Mouse (Mus musculus): Measurements from ENCODE around the gene Exosc8. TPM values are rescaled to one million over a fixed set of nuclear protein-coding genes. Genes with fewer than 3 reads are reported as not detected.

The Exosc8 gene
- total RNA-seq, 1 experiment: 116 TPM

DNA sequence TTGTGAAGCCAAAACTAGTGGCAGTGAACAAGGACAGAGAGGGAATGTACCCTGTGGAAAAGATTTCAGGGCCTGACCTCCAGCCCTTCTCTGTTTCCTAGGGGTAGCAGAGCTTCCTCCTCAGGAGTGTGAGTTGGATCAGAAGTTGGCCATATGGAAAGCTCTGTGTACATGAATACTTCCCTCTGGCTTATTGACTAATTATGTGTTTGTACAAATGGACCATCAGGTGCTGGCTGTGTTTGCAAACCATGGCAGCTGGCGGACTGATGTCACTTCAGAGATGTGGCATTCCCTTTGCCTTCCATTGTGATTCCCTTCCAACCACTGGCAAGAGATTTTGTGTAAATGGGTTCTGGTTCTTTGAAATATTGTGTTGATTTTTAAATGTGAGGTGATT, 26.1 kb upstream of the Exosc8 start:
- Histone ChIP-seq H3K36me3 (ENCODE audit: control insufficient read depth, insufficient read depth, low read length, poor library complexity, severe bottlenecking) (no peaks in the 10 kb centered on the region), H3K4me3 (ENCODE audit: insufficient read depth in 1 of 2, low read depth in 1 of 2, low read length in 2 of 2, poor library complexity in 1 of 2, severe bottlenecking in 1 of 2) (no peak overlapping the region), H3K4me1 (ENCODE audit: control insufficient read depth in 2 of 2, insufficient read depth in 2 of 2, low read length in 2 of 2, poor library complexity in 1 of 2) (peaks cover 0 to 4% of the 10 kb centered on the region in 2 experiments; a peak in 2 of 4 replicates), H3K27ac (ENCODE audit: insufficient read depth, low read depth, low read length, poor library complexity, severe bottlenecking) (no peak overlapping the region), H3K9me3 (ENCODE audit: control insufficient read depth, insufficient read depth, low read depth, low read length) (no peaks in the 10 kb centered on the region), H3K9ac (ENCODE audit: insufficient read depth, low read depth, low read length, poor library complexity, severe bottlenecking) (no peak overlapping the region)
- DNase-seq (ENCODE audit: low read depth, low spot score): no peak
- no peak for TF ChIP-seq MAFK (IDR thresholded peaks at IDR 0.05; ENCODE audit: insufficient read depth, low read depth, low read length)
- TF ChIP-seq ZNF384 (IDR thresholded peaks at IDR 0.05; ENCODE audit: low read depth, low read length): no peak
- no peak for TF ChIP-seq CHD2 (IDR thresholded peaks at IDR 0.05; ENCODE audit: low read depth, low read length)
- TF ChIP-seq HCFC1 (IDR thresholded peaks at IDR 0.05; ENCODE audit: borderline replicate concordance, insufficient read depth, low read length): no peak
- TF ChIP-seq ZC3H11A (IDR thresholded peaks at IDR 0.05; ENCODE audit: borderline replicate concordance, low read depth, low read length): no peak
- in situ Hi-C loops (cut with MboI; ENCODE audit: low sequenced_read_pairs in 2 of 2, unreplicated experiment in 2 of 2): no loop called here

DNA sequence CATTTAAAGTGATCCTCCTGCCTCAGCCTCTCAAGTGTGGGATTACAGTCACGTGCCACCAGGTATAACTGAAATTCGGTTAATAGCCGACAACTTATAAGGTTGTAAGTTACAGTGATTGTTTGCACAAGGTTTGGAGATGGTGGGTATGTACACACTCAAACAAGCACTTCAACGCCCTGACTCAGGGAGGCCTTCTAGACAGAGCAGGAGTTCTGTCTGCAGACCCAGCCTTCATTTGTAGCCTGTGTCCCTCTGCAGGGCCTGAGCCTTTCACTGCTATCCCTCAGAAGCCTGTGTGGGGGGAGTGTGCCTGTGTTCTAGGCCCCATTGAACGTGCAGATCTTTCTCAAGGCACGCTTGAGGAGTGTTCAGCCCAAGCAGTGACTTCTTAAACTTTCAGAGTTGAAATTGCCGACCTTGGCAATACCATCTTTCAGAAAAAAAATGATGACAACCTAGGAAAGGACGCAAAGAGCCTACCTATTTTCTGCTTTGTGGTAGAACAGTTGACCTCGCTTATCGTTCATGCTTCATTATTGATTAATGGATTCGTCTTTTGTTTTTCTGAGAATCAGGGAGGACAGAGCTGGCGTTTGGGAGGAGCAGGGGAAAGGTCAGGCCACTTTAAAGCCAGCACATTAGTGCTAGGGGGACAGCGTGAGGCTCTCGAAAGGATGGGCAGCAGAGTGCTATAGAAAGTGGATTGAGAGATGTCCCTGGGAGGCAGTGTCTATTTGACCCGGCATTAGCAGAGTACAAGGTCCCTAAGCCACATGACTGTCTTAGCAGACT, 25.3 kb upstream of the Exosc8 start:
- Histone ChIP-seq H3K4me1 (ENCODE audit: control insufficient read depth in 2 of 2, insufficient read depth in 2 of 2, low read length in 2 of 2, poor library complexity in 1 of 2) (peaks cover 0 to 6% of the 10 kb centered on the region in 2 experiments; a peak in 2 of 4 replicates), H3K4me3 (ENCODE audit: insufficient read depth in 1 of 2, low read depth in 1 of 2, low read length in 2 of 2, poor library complexity in 1 of 2, severe bottlenecking in 1 of 2) (no peak overlapping the region), H3K36me3 (ENCODE audit: control insufficient read depth, insufficient read depth, low read length, poor library complexity, severe bottlenecking) (no peaks in the 10 kb centered on the region), H3K9ac (ENCODE audit: insufficient read depth, low read depth, low read length, poor library complexity, severe bottlenecking) (no peak overlapping the region), H3K27ac (ENCODE audit: insufficient read depth, low read depth, low read length, poor library complexity, severe bottlenecking) (no peak overlapping the region), H3K9me3 (ENCODE audit: control insufficient read depth, insufficient read depth, low read depth, low read length) (no peaks in the 10 kb centered on the region)
- no peak for TF ChIP-seq ZC3H11A (IDR thresholded peaks at IDR 0.05; ENCODE audit: borderline replicate concordance, low read depth, low read length)
- no peak for TF ChIP-seq HCFC1 (IDR thresholded peaks at IDR 0.05; ENCODE audit: borderline replicate concordance, insufficient read depth, low read length)
- no peak for TF ChIP-seq ZNF384 (IDR thresholded peaks at IDR 0.05; ENCODE audit: low read depth, low read length)
- TF ChIP-seq CHD2 (IDR thresholded peaks at IDR 0.05; ENCODE audit: low read depth, low read length): no peak
- no peak for TF ChIP-seq MAFK (IDR thresholded peaks at IDR 0.05; ENCODE audit: insufficient read depth, low read depth, low read length)
- DNase-seq (ENCODE audit: low read depth, low spot score): no peak
- in situ Hi-C loops (cut with MboI; ENCODE audit: low sequenced_read_pairs in 2 of 2, unreplicated experiment in 2 of 2): no loop called here

DNA sequence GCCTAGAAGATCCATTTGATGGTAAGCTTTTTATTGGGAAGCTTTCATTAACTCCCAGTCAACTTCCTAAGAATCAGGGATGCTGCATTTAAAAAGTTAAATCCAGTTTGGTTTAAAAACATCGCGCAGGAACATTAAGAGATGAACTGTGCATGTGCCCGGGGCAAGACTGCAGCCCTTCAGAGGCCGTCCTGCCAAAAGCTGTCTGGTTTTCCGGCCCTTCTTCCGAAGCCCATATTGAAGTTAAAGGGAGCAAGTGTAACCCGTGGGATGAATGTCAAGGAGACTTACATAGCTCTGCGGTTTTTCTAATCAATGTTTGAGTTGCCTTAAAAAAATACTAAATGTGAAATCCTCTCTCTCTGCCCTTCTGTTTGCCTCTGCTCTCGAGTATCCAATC, 24.0 kb upstream of the Exosc8 start:
- in situ Hi-C loops (cut with MboI; ENCODE audit: low sequenced_read_pairs in 2 of 2, unreplicated experiment in 2 of 2): no loop called here
- TF ChIP-seq ZNF384 (IDR thresholded peaks at IDR 0.05; ENCODE audit: low read depth, low read length): no peak
- no peak for TF ChIP-seq MAFK (IDR thresholded peaks at IDR 0.05; ENCODE audit: insufficient read depth, low read depth, low read length)
- TF ChIP-seq CHD2 (IDR thresholded peaks at IDR 0.05; ENCODE audit: low read depth, low read length): no peak
- TF ChIP-seq HCFC1 (IDR thresholded peaks at IDR 0.05; ENCODE audit: borderline replicate concordance, insufficient read depth, low read length): no peak
- no peak for TF ChIP-seq ZC3H11A (IDR thresholded peaks at IDR 0.05; ENCODE audit: borderline replicate concordance, low read depth, low read length)
- H3K9ac ChIP-seq (ENCODE audit: insufficient read depth, low read depth, low read length, poor library complexity, severe bottlenecking): no peak overlapping the region
- no peaks in the 10 kb centered on the region for H3K36me3 ChIP-seq (ENCODE audit: control insufficient read depth, insufficient read depth, low read length, poor library complexity, severe bottlenecking)
- no peak overlapping the region for H3K27ac ChIP-seq (ENCODE audit: insufficient read depth, low read depth, low read length, poor library complexity, severe bottlenecking)
- peaks cover 0 to 2% of the 10 kb centered on the region in 2 experiments; a peak in 2 of 4 replicates for H3K4me1 ChIP-seq (ENCODE audit: control insufficient read depth in 2 of 2, insufficient read depth in 2 of 2, low read length in 2 of 2, poor library complexity in 1 of 2)
- no peak overlapping the region for H3K4me3 ChIP-seq (ENCODE audit: insufficient read depth in 1 of 2, low read depth in 1 of 2, low read length in 2 of 2, poor library complexity in 1 of 2, severe bottlenecking in 1 of 2)
- DNase-seq (ENCODE audit: low read depth, low spot score): no peak
- no peaks in the 10 kb centered on the region for H3K9me3 ChIP-seq (ENCODE audit: control insufficient read depth, insufficient read depth, low read depth, low read length)

DNA sequence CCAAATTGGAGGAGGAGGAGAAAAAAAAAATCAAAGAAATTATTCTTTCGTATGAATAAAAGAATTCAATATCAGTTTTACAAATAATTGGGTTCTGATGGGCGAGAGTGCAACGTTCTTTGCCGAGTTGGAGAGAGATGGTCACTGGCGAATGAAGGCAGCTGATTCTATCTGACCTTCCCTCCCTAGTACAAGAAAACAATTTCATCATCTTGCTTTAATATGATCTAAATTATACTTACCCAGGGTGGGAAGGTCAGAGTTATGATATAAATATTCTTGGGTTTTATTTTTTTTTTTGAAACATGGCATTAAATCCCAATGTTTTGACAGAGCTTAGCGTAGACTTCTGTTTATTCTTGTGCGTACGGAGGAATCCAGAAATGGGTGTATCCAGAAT, 22.3 kb upstream of the Exosc8 start:
- in situ Hi-C loops (cut with MboI; ENCODE audit: low sequenced_read_pairs in 2 of 2, unreplicated experiment in 2 of 2): no loop called here
- H3K9ac ChIP-seq (ENCODE audit: insufficient read depth, low read depth, low read length, poor library complexity, severe bottlenecking): no peak overlapping the region
- TF ChIP-seq ZNF384 (IDR thresholded peaks at IDR 0.05; ENCODE audit: low read depth, low read length): no peak
- TF ChIP-seq CHD2 (IDR thresholded peaks at IDR 0.05; ENCODE audit: low read depth, low read length): no peak
- TF ChIP-seq ZC3H11A (IDR thresholded peaks at IDR 0.05; ENCODE audit: borderline replicate concordance, low read depth, low read length): no peak
- TF ChIP-seq MAFK (IDR thresholded peaks at IDR 0.05; ENCODE audit: insufficient read depth, low read depth, low read length): no peak
- H3K4me3 ChIP-seq (ENCODE audit: insufficient read depth in 1 of 2, low read depth in 1 of 2, low read length in 2 of 2, poor library complexity in 1 of 2, severe bottlenecking in 1 of 2): no peak overlapping the region
- no peak overlapping the region for H3K27ac ChIP-seq (ENCODE audit: insufficient read depth, low read depth, low read length, poor library complexity, severe bottlenecking)
- no peaks in the 10 kb centered on the region for H3K36me3 ChIP-seq (ENCODE audit: control insufficient read depth, insufficient read depth, low read length, poor library complexity, severe bottlenecking)
- DNase-seq (ENCODE audit: low read depth, low spot score): no peak
- H3K4me1 ChIP-seq (ENCODE audit: control insufficient read depth in 2 of 2, insufficient read depth in 2 of 2, low read length in 2 of 2, poor library complexity in 1 of 2): peaks cover 0 to 2% of the 10 kb centered on the region in 2 experiments; a peak in 1 of 4 replicates
- H3K9me3 ChIP-seq (ENCODE audit: control insufficient read depth, insufficient read depth, low read depth, low read length): no peaks in the 10 kb centered on the region
